7 mouse cellular contexts compared by ENCODE assay signal in the genomic region with DNA sequence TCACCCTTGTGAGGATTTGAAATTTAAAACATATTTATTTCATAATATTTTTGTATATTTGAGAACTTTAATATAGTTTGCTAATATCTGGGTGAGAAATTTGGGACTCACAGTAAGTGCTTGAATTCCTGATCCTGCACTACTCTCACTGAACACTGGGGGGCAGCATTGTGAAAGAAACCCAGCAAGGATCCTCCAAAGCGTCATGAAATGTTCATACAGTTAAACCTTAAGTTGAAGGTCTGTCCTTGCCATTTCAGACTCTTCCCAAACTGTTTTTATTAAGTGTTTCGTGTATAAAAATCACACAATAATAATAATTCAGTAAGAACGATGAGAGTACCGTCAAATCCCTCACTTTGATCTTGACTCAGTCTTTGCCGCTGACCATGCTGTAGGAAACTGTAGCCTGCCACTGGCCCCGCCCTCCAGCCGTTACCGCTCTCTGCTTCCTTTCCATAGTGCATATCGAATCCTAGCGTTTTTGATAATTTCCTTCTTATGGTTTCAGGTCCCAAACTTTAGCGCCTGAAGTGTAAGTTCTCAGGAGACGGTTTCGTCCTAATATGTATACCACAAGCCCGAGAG. TPM values are rescaled to one million over a fixed set of nuclear protein-coding genes. Genes with fewer than 3 reads are reported as not detected.
DNase-seq lines count a peak whose midpoint lies in the region; ATAC-seq lines count a peak whose summit lies in the region.

No protein-coding gene starts in this region.

- no peaks in the 10 kb centered on the region for H3K4me1 ChIP-seq in intestine, embryonic 16.5 days (ENCODE audit: control insufficient read depth, insufficient read depth, low read length)
- H3K4me1 ChIP-seq in midbrain, embryonic 11.5 days (ENCODE audit: control insufficient read depth, insufficient read depth, low read length): peaks cover 4% of the 10 kb centered on the region; the same call in 1 of the 2 replicates

- intact Hi-C loops in left cerebral cortex, postnatal 36 days (cut with DNase I): loop anchor here (1.0 to 10.0 kb wide), 3 partner anchors 129 to 425 kb away; partner anchors contain the start of gene Tmem230

- H3K9ac ChIP-seq in intestine, embryonic 16.5 days (ENCODE audit: low read depth, low read length): no peak overlapping the region
- no peak overlapping the region; the same call in 1 of the 2 replicates for H3K9ac ChIP-seq in midbrain, embryonic 11.5 days (ENCODE audit: low read length)

- H3K27me3 ChIP-seq in intestine, embryonic 16.5 days (replicated peaks; ENCODE audit: control insufficient read depth, insufficient read depth, low read length): no peaks in the 10 kb centered on the region
- no peaks in the 10 kb centered on the region for H3K27me3 ChIP-seq in midbrain, embryonic 11.5 days (ENCODE audit: control insufficient read depth, insufficient read depth, low read length)

- 22% methylated on average over 14 of the region's 14 CpGs for WGBS in intestine, embryonic 16.5 days
- 22% methylated on average over 14 of the region's 14 CpGs for WGBS in midbrain, embryonic 11.5 days

- H3K4me2 ChIP-seq in intestine, embryonic 16.5 days (ENCODE audit: low read depth, low read length): peak overlapping the region; percentile 34; the same call in 1 of the 2 replicates
- H3K4me2 ChIP-seq in midbrain, embryonic 11.5 days: peak overlapping the region; percentile 30

- no peak overlapping the region for H3K27ac ChIP-seq in intestine, embryonic 16.5 days (ENCODE audit: low read length)
- no peak overlapping the region for H3K27ac ChIP-seq in midbrain, embryonic 11.5 days (ENCODE audit: low read depth, low read length)

- peak; percentile 81 to 82 for DNase-seq in adrenal gland, adult 18-20 months (ENCODE audit: low spot score in 2 of 2)
- DNase-seq in embryo, embryonic 10.5 days (ENCODE audit: low spot score): peak; percentile 94
- peak; percentile 65 to 69 for DNase-seq in gastrocnemius, postnatal 4 days (ENCODE audit: low spot score in 2 of 2)
- DNase-seq in left cerebral cortex, postnatal 36 days (ENCODE audit: low spot score in 2 of 2): peak; percentile 81 to 85
- DNase-seq in midbrain, embryonic 11.5 days (ENCODE audit: low spot score, missing footprints): peak; percentile 99
- peak; percentile 61 for DNase-seq in skeletal muscle tissue, adult 2 months (ENCODE audit: low read depth, low spot score)

- H3K4me3 ChIP-seq in intestine, embryonic 16.5 days (ENCODE audit: low read length): no peak overlapping the region; the same call in 1 of the 2 replicates
- no peak overlapping the region for H3K4me3 ChIP-seq in midbrain, embryonic 11.5 days (ENCODE audit: low read depth, low read length)

- peak; percentile 73 for ATAC-seq in intestine, embryonic 16.5 days
- ATAC-seq in midbrain, embryonic 11.5 days (ENCODE audit: low FRiP score): 0 out of 2 replicates have a peak, but pooled peaks have one; percentile 55

- H3K9me3 ChIP-seq in intestine, embryonic 16.5 days (ENCODE audit: control insufficient read depth, low read length): no peaks in the 10 kb centered on the region
- H3K9me3 ChIP-seq in midbrain, embryonic 11.5 days (ENCODE audit: control insufficient read depth, low read length): no peaks in the 10 kb centered on the region

- H3K36me3 ChIP-seq in intestine, embryonic 16.5 days (ENCODE audit: control insufficient read depth, insufficient read depth, low read length): no peaks in the 10 kb centered on the region
- no peaks in the 10 kb centered on the region for H3K36me3 ChIP-seq in midbrain, embryonic 11.5 days (ENCODE audit: control insufficient read depth, insufficient read depth, low read length)

RNA-seq across cellular contexts. Expression of gene Erv3, which starts 39.4 kb away (rescaled TPM):
- not detected for total RNA-seq in adrenal gland, adult 18-20 months (2021)
- total RNA-seq in gastrocnemius, postnatal 4 days (2021): under 1 TPM; 0.07 to 0.08 TPM
- not detected in 2 replicates for polyA plus RNA-seq in intestine, embryonic 16.5 days (2015; fragmentation: Nextera tagmentation; extraction: Ambion mirVana)
- total RNA-seq in left cerebral cortex, postnatal 36 days (2021): under 1 TPM; 0.15 to 0.23 TPM
- polyA plus RNA-seq in midbrain, embryonic 11.5 days (2014; fragmentation: Nextera tagmentation; extraction: Ambion mirVana): not detected in 2 replicates
